Mouse (Mus musculus) heart, adult 18-20 months (tissue): ENCODE data around the gene Zswim1. TPM values are rescaled to one million over a fixed set of nuclear protein-coding genes. Genes with fewer than 3 reads are reported as not detected.
"Not testable (repeated sequence)": the region's sequence is repeated elsewhere in the genome, so short reads cannot be mapped to it uniquely, and the experiment has no call there.

Experiments used
- DNase-seq, 2 experiments: peaks; one replicate each; pipeline ENCODE4 v3.0.0; 2021 to 2022; ENCODE audit warnings: mixed read lengths in 1 of 2
- total RNA-seq, 2 experiments: library from RNA; stranded (reverse); gene quantifications; 2 replicates each; pipeline ENCODE4 v1.2.3; 2021

The Zswim1 gene
- total RNA-seq, 2 experiments from 2014 or later = 3.8 to 3.9 TPM

DNA sequence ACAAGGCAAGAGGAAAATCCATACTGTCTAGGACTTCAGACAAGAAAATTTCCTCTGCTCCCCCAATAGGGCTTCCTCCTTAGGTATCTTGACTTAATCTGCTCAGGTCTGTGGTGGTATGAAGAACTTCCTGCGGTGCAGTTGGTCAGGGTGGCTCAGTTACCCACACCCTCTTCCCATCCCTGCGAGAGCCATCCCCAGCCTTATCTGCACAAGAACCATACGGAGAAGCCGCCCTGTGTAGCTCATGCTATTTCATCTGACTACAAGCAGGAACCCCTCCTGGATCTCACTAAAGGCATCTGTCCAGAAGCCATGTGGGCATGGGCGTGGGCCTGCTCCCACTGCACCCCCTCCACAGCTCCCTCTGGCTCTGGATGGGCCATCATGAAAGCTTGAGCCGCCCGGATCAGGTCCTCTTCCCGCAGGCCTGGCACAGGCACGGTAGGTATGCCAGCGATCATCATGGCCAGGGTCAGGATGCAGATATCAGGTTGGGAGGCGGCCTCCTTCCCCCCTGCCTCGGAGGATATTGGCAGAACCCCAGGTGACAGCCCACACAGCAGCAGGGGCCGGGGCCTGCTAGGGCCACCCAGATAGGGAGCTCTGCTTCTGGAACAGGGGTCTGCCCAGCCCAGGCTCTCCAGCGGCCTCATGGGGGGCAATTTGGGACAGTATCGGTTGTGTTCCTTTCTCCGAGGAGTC, 4.8 kb downstream of the Zswim1 start:
- no peak for DNase-seq

DNA sequence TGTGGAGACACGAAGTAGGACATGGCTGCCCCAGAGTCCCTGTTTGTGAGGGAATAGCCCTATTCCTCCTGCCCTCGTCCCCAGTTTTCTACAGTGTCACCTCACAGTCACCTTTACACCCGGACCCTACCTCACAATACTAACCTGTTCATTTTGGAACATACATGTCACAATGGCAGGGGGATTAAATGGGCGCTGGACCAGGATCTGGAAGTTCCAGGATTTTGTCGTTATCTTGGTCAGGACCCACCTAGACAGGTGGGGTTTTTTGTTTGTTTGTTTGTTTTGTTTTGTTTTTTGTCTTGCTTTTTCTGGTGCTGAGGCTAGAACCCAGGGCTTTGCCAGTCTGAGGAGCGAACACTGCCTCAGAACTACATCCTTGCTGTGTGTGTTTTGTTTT, 6.0 kb downstream of the Zswim1 start, which contains the start of gene Spata25:
Gene Spata25, minus strand, starts transcription at position 101 of the 400 bp plus-strand sequence.
- DNase-seq = no peak

GRCm38 (mm10) chr2:164829090-164829489, 6.6 kb downstream of the Zswim1 start:
- no peak for DNase-seq

- no peak for DNase-seq
Measured at GRCm38 (mm10) chr2:164831029-164831428, 8.5 kb downstream of the Zswim1 start.

DNA sequence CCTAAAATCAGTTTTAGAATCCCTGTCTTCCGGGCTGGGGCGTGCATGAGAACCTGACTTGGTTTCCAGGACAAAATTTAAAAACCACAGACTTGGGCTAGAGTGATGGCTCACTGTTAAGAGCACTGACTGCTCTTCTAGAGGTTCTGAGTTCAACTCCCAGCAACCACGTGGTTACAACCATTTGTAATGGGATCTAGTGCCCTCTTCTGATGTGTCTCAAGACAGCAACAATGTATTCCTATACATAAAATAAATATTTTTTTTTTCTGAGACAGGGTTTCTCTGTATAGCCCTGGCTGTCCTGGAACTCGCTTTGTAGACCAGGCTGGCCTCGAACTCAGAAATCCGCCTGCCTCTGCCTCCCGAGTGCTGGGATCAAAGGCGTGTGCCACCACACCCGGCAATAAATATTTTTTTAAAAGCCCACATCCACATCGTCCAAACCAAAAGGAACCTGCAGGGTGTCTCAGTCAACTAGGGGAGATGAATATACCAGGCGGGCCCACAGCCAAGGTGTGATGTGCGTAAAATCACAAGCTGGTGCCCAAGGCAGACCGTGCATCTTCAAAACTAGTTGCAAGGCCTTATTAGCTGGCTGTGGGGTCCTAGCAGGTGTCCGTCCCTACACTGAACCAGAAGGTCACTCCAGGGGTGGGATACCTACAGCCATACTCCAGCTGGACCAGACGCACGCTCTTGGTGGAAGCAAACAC, 9.7 kb downstream of the Zswim1 start:
- DNase-seq = no peak

DNA sequence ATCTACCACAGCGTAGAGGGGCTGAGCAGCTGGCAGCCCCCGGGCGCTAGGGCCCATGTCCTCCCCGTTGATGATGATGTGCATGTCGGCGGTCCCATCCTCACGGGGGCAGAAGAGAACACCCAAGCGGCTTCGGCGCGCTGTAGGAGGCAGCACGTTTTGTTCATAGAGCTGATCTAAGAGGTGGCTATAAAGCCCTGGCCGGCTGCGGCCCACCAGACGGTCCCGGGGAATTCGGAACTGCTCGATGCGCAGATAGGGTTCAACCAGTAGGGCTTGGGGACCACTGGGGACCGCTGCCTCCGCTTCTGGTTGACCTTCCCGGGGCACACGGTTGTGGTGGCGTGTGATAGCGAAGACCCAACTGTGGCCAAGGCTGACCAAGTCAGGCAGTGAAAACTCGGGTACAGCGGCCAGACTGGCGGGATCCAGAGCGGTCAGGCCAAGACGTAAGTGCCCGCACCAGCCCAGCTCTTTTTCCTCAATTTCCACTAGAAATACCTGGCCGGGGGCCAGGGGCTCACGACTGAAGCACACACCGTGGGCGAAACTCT, 10.3 kb downstream of the Zswim1 start, which contains the start of gene Ctsa:
Gene Ctsa, plus strand, starts transcription at position 126 of the 554 bp plus-strand sequence.
- DNase-seq = peak; percentile 87 to 88

DNA sequence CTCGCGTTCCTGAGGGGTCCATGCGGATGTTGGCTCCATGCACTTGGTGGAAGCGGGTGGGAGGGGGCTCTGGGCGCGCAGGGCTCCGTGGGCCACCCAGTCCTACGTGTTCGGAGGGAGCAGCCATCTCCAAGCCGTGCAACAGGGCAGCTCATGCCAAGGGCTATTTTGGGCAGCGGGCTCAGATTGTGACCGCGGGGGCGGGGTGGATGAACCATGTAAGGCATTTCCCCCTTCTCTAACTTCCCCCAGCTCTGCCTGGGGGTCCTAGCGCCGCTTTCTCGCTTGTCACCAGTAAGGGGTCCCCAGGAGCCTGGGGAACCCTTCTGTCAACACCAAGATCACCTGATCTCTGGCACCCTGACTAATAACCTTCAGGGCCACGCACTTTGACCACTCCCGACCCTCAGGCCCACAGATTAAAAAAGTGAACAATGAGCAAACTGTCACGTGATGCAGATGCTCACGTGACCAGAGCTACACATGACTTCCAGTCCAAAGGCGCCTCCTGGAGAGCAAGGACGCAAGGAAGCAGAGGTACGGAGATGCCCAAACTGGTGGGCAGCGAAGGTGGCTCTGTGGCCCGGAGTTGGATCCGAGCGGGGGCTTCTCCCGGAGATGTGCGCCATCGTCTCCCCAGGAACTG, 11.0 kb downstream of the Zswim1 start, which contains the start of gene Neurl2:
Gene Neurl2, minus strand, starts transcription at position 143 of the 646 bp plus-strand sequence.
- DNase-seq = peak; percentile 94 to 95

GRCm38 (mm10) chr2:164834531-164834930, 12.0 kb downstream of the Zswim1 start:
- peak in 1 of 2 experiments; percentile 42 for DNase-seq

DNA sequence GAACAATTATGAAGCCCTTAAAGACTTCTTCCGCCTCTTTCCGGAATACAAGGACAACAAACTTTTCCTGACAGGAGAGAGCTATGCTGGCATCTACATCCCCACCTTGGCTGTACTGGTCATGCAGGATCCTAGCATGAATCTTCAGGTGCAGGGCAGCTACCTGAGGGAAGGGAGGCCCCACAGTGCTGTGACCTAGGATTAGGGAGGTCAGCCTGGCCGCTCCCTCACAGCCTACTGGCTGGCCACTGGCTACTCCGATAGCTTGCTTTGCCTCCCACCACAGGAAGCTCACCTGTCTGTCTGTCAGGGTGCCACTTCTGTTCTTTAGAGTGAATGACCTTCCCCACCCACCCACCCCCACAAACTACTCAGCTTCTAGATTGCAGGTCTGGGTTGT, 12.7 kb downstream of the Zswim1 start:
- DNase-seq = no peak

GRCm38 (mm10) chr2:164845782-164846181, 23.3 kb downstream of the Zswim1 start:
- no peak for DNase-seq

GRCm38 (mm10) chr2:164850061-164850460, 27.6 kb downstream of the Zswim1 start:
- no peak for DNase-seq

DNA sequence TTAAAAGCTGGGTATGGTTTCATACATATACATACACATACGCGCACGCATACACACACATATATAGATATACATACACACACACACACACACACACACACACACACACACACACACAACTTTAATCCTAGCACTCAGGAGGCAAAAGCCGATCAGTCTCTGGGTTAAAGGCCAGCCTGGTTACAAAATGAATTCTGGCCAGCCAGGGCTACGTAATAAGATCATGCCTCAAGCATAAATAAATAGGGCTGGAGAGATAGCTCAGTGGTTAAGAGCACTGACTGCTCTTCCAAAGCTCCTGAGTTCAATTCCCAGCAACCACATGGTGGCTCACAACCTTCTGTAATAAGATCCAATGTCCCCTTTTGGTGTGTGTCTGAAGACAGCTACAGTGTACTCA, 33.1 kb downstream of the Zswim1 start:
- not testable (repeated sequence) for DNase-seq

GRCm38 (mm10) chr2:164856309-164857100, 34.0 kb downstream of the Zswim1 start:
- DNase-seq = peak in 1 of 2 experiments; percentile 33

DNA sequence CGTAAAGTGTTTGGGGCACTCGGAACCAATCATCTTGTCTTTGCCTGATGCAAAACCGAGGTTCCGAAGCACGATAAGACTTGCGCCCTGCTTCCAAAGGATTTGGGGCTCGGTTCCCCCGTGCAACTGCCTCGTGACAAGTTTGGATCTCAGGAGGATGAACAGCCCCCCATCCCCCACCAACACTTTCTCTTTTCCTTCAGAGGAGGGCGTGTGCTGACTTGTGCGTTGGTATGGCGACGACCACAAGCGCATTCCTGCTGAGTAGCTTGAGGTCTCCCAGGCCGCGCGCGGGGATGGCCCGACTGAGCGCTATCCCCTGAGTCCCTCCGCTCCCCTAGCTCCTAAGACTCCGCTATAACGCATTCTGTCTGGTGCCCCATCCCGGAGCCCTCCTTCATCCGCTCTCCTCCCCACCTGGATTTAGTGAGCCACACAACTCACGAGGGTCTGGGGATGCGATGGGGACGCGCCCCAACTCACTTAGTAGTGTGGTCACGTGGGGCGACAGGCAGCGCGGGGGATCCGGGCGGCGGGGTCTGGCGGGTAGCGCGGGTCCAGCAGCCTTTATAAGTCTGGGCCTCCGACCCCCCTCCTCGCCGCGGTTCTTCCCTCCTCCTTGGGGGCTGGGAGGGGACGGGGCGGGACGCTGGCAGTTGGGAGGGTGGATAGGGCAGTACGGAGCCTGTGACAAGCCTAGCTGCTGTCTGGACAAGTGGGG, 34.8 kb downstream of the Zswim1 start, which contains the start of gene Pltp:
Gene Pltp, minus strand, starts transcription at position 611 of the 721 bp plus-strand sequence.
- peak; percentile 78 to 83 for DNase-seq

- DNase-seq = peak in 1 of 2 experiments; percentile 36
Measured at GRCm38 (mm10) chr2:164857842-164858553, 35.5 kb downstream of the Zswim1 start.

GRCm38 (mm10) chr2:164859155-164859554, 36.7 kb downstream of the Zswim1 start:
- DNase-seq = no peak

- DNase-seq = no peak
Measured at GRCm38 (mm10) chr2:164859640-164860432, 37.4 kb downstream of the Zswim1 start.

GRCm38 (mm10) chr2:164861094-164861493, 38.6 kb downstream of the Zswim1 start:
- DNase-seq = no peak

DNA sequence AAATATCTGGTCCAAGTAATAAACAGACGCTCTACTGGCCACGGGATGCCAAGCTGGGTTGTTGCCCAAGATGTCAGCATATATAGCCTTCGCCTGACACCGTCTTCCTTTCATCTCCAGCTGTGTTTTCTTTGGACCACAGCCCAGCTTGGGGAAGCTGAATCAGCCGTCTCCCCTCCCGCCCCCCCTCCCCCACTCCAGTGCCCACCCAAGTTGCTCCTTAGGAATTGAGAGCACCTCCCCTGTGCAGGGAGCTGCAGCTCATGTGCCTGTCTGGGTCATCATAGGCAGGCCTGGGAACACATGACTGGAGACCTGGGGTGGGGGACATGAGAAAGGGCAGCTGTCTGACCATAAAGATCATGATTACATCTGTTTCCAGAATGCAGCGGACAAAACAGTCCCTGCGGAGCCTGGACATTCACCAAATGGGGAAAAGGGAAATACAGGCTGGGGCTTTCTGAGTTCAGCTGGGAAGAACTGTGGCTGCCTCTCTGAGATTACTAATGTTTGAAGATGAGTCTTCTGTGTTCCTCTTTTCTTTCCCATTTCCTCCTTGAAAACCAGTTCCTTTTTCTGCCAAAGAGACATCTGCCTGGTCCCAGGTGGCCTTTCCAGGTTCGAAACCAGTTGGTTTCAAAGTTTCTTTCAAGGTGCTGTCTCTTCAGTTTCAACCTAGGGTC, 39.8 kb downstream of the Zswim1 start:
- peak; percentile 78 to 86 for DNase-seq
